Mouse (Mus musculus): ENCODE results near the gene Dhx36. TPM values are rescaled to one million over a fixed set of nuclear protein-coding genes. Genes with fewer than 3 reads are reported as not detected.

The Dhx36 gene
- polyA plus RNA-seq, 1 experiment from 2014 or later = 25.1 TPM

- 92% methylated on average over 6 of the region's 6 CpGs for WGBS
These were observed 88.2 kb downstream of the Dhx36 start for GRCm38 (mm10) chr3:62418387-62419138.

More at GRCm38 (mm10) chr3:62418387-62419138, 88.2 kb downstream of the Dhx36 start:
- Histone ChIP-seq H3K4me3 (ENCODE audit: control insufficient read depth in 1 of 2, insufficient read depth in 1 of 2, low read depth in 1 of 2, low read length in 2 of 2) (no peak overlapping the region), H3K4me2 (ENCODE audit: low read length) (no peak overlapping the region), H3K9ac (ENCODE audit: low read length) (no peak overlapping the region), H3K9me3 (ENCODE audit: control insufficient read depth, low read length) (no peaks in the 10 kb centered on the region), H3K4me1 (ENCODE audit: control insufficient read depth in 2 of 2, insufficient read depth in 2 of 2, low read length in 2 of 2) (peaks cover 0 to 2% of the 10 kb centered on the region in 2 experiments; a peak in 1 of 4 replicates), H3K27me3 (ENCODE audit: control insufficient read depth, insufficient read depth, low read length) (no peaks in the 10 kb centered on the region), H3K36me3 (ENCODE audit: control insufficient read depth, insufficient read depth, low read length) (no peaks in the 10 kb centered on the region), H3K27ac (replicated peaks in 1 of 2; ENCODE audit: control insufficient read depth in 1 of 2, insufficient read depth in 1 of 2, low read depth in 2 of 2, low read length in 2 of 2) (no peak overlapping the region)
- ATAC-seq (ENCODE audit: insufficient number of reproducible peaks, insufficient read depth, low FRiP score, low read depth) = no peak

Other genes starting within 250 kb of the Dhx36 start
- 3.2 and 4.1 TPM in 2 replicates for gene Arhgef26, start 168.7 kb downstream of the Dhx36 start, polyA plus RNA-seq (2014; fragmentation: Nextera tagmentation; extraction: Ambion mirVana)
- gene Gpr149, start 98.1 kb upstream of the Dhx36 start, polyA plus RNA-seq (2014; fragmentation: Nextera tagmentation; extraction: Ambion mirVana) = 0.19 TPM in 1 of 2 replicates, not detected in the other

Data from heart, embryonic 14.5 days (tissue).